Mouse (Mus musculus): ENCODE measurements around the gene Ulk3.

Ulk3 gene

GRCm38 (mm10) chr9:57617556-57618169 lies 28.4 kb downstream of the Ulk3 start:
- no peak for DNase-seq (ENCODE audit: low spot score)

GRCm38 (mm10) chr9:57618854-57619253 lies 29.6 kb downstream of the Ulk3 start:
- no peak for DNase-seq (ENCODE audit: low spot score)

- no peak for DNase-seq (ENCODE audit: low spot score)
These were observed 31.4 kb downstream of the Ulk3 start, which contains the start of gene Lman1l for GRCm38 (mm10) chr9:57620674-57621073. TSS of gene Lman1l (minus strand) at chr9:57620774.

GRCm38 (mm10) chr9:57624295-57624694 lies 35.0 kb downstream of the Ulk3 start:
- no peak for DNase-seq (ENCODE audit: low spot score)

- DNase-seq (ENCODE audit: low spot score), result no peak
These were observed 36.6 kb downstream of the Ulk3 start for GRCm38 (mm10) chr9:57625674-57626500.

GRCm38 (mm10) chr9:57627191-57627590 lies 37.9 kb downstream of the Ulk3 start:
- DNase-seq (ENCODE audit: low spot score), result no peak

GRCm38 (mm10) chr9:57627892-57628291 lies 38.6 kb downstream of the Ulk3 start:
- no peak for DNase-seq (ENCODE audit: low spot score)

- DNase-seq (ENCODE audit: low spot score), result no peak
These were observed 39.5 kb downstream of the Ulk3 start for GRCm38 (mm10) chr9:57628717-57629116.

- peak; percentile 92 for DNase-seq (ENCODE audit: low spot score)
These were observed 40.0 kb downstream of the Ulk3 start for GRCm38 (mm10) chr9:57629118-57629874.

- DNase-seq (ENCODE audit: low spot score), result no peak
These were observed 44.3 kb downstream of the Ulk3 start for GRCm38 (mm10) chr9:57633481-57634024.

GRCm38 (mm10) chr9:57637272-57637671 lies 48.0 kb downstream of the Ulk3 start:
- no peak for DNase-seq (ENCODE audit: low spot score)

- DNase-seq (ENCODE audit: low spot score), result peak; percentile 80
These were observed 48.6 kb downstream of the Ulk3 start for GRCm38 (mm10) chr9:57637741-57638322.

GRCm38 (mm10) chr9:57638651-57639459 lies 49.6 kb downstream of the Ulk3 start:
- DNase-seq (ENCODE audit: low spot score), result no peak

GRCm38 (mm10) chr9:57639661-57640328 lies 50.5 kb downstream of the Ulk3 start:
- DNase-seq (ENCODE audit: low spot score), result no peak

GRCm38 (mm10) chr9:57640384-57640783 lies 51.1 kb downstream of the Ulk3 start:
- DNase-seq (ENCODE audit: low spot score), result no peak

- DNase-seq (ENCODE audit: low spot score), result no peak
These were observed 51.8 kb downstream of the Ulk3 start for GRCm38 (mm10) chr9:57641022-57641421.

- peak; percentile 35 for DNase-seq (ENCODE audit: low spot score)
These were observed 52.7 kb downstream of the Ulk3 start for GRCm38 (mm10) chr9:57641775-57642550.

GRCm38 (mm10) chr9:57643169-57643855 lies 54.1 kb downstream of the Ulk3 start:
- no peak for DNase-seq (ENCODE audit: low spot score)

GRCm38 (mm10) chr9:57643856-57644180 lies 54.6 kb downstream of the Ulk3 start:
- no peak for DNase-seq (ENCODE audit: low spot score)

Measured in testis, postnatal 10 days (tissue).